Mouse (Mus musculus): ENCODE measurements around the gene Rbpms2.

DNA sequence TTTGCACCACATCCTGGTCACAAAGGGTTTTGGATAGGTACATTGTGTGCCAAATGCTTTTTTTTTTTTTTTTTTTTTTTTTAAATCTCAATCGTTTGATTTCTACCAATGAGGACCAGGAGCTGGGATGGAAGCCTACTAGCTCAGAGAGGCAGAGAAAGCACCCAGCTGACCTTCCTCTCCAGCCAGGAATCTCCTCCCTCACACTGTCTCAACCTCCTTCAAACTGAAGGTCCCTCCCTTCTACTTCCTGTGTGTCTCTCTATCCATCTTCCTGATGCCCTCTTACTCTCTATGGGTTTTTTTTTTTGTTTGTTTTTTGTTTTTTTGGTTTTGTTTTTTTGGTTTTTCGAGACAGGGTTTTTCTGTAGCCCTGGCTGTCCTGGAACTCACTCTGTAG lies 28.5 kb upstream of the Rbpms2 start:
- TF ChIP-seq POLR2A (IDR thresholded peaks at IDR 0.05; ENCODE audit: insufficient read depth, low read depth, low read length) (no peak), CTCF (IDR thresholded peaks at IDR 0.05; ENCODE audit: insufficient read depth, low read depth, low read length) (no peak)
